Mouse (Mus musculus) stomach, postnatal 0 days (tissue): ENCODE measurements at regions not wholly inside any gene's neighbourhood (a gene's known extent, or its start where the extent isn't known, plus 50 kb on each side); places are given as distances from the start of the nearest gene placed in this dataset.
A peak's percentile ranks its signal among the peaks of the same experiment; 100 is the strongest.

Experiments
- ATAC-seq: fragments of 200-750 bp; cut with Nextera tagmentation; 2 replicates; pipeline ENCODE4 v1.8.0; 2017; ENCODE audit not compliant: low FRiP score, low TSS enrichment
- DNase-seq: peaks from one replicate; pipeline ENCODE4 v3.0.0-alpha.2; 2016; ENCODE audit warnings: low spot score
- H3K27ac ChIP-seq: fragments of 300-500 bp; sonication (generic); replicated peaks from 2 replicates; pipeline ENCODE4 v1.5.1; 2014; ENCODE audit warnings: mild to moderate bottlenecking, control low read depth
- H3K27me3 ChIP-seq: fragments of 300-500 bp; sonication (generic); 2 replicates; pipeline ENCODE4 v1.6.1; 2014; ENCODE audit warnings: low read length; ENCODE audit not compliant: control insufficient read depth, insufficient read depth
- H3K36me3 ChIP-seq: fragments of 300-500 bp; sonication (generic); 2 replicates; pipeline ENCODE4 v1.6.1; 2014; ENCODE audit warnings: low read length, mixed read lengths; ENCODE audit not compliant: control insufficient read depth, insufficient read depth
- H3K4me1 ChIP-seq: fragments of 300-500 bp; sonication (generic); replicated peaks from 2 replicates; pipeline ENCODE4 v1.6.1; 2014; ENCODE audit warnings: antibody characterized with exemption; ENCODE audit not compliant: control insufficient read depth, insufficient read depth
- H3K4me2 ChIP-seq: fragments of 300-500 bp; sonication (generic); replicated peaks from 2 replicates; pipeline ENCODE4 v1.6.1; 2014; ENCODE audit warnings: low read depth, mild to moderate bottlenecking, control low read depth, moderate library complexity
- H3K4me3 ChIP-seq: fragments of 300-500 bp; sonication (generic); 2 replicates; pipeline ENCODE4 v1.5.1; 2014; ENCODE audit warnings: low read depth, low read length, control low read depth
- H3K9ac ChIP-seq: fragments of 300-500 bp; sonication (generic); 2 replicates; pipeline ENCODE4 v1.6.1; 2014; ENCODE audit warnings: mild to moderate bottlenecking, low read length, control low read depth, mixed read lengths
- H3K9me3 ChIP-seq: fragments of 300-500 bp; sonication (generic); 2 replicates; pipeline ENCODE4 v1.6.1; 2016; ENCODE audit warnings: low read length; ENCODE audit not compliant: control insufficient read depth
- CTCF ChIP-seq: IDR thresholded peaks from 2 replicates; pipeline ENCODE4 v1.5.1; 2016; ENCODE audit warnings: antibody characterized with exemption, low read depth, mild to moderate bottlenecking, moderate library complexity
- EP300 ChIP-seq: optimal IDR thresholded peaks from 2 replicates; pipeline ENCODE3; 2016; ENCODE audit warnings: antibody characterized with exemption
- WGBS: fragments of 180-500 bp; shearing (Covaris S2); extraction: QIAGEN DNeasy Blood & Tissue Kit; methylation state at CpG from one replicate; pipeline ENCODE4 v1.1.7; 2014; 5-methylcytosine and 5-hydroxymethylcytosine counted together

DNA sequence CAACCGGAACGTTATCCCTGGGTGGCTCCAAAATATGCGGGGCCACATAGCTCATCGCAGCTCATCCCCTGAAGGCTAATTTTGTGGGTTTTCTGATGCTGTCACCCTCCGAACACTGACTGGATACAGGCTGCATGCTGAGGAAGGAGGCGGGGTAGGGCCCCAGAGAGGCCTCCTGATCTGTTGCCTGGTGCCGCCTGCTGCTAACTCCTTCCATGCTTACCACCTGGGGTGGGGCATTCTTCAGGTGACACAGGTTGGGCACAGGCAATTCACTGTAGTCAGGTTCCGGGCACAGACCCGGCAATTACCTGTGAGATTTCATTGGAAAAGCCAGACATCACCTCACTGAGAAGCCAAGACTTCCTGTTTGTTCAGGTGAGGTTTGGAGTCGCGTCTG, 213.4 kb upstream of the Kazn start:
- Histone ChIP-seq H3K9ac (no peak overlapping the region), H3K4me2 (no peak overlapping the region), H3K27ac (no peak overlapping the region), H3K4me3 (no peak overlapping the region), H3K27me3 (no peaks in the 10 kb centered on the region), H3K4me1 (no peaks in the 10 kb centered on the region), H3K9me3 (no peaks in the 10 kb centered on the region), H3K36me3 (no peaks in the 10 kb centered on the region)
- DNase-seq, result peak; percentile 22
- ATAC-seq, result 0 out of 2 replicates have a peak, but pooled peaks have one; percentile 45
- 45% methylated on average over 11 of the region's 11 CpGs for whole genome bisulfite sequencing
- TF ChIP-seq CTCF, result no peak
- TF ChIP-seq EP300, result no peak

- ATAC-seq (no peak), DNase-seq (no peak)
- Histone ChIP-seq H3K27me3 (no peaks in the 10 kb centered on the region), H3K27ac (no peak overlapping the region), H3K36me3 (no peaks in the 10 kb centered on the region), H3K4me3 (no peak overlapping the region), H3K4me1 (no peaks in the 10 kb centered on the region), H3K9ac (no peak overlapping the region), H3K9me3 (no peaks in the 10 kb centered on the region), H3K4me2 (no peak overlapping the region)
- 73% methylated on average over 3 of the region's 3 CpGs for WGBS
- no peak for TF ChIP-seq EP300
- no peak for TF ChIP-seq CTCF
Measured at GRCm38 (mm10) chr4:142450884-142451283, 211.7 kb upstream of the Kazn start.

DNA sequence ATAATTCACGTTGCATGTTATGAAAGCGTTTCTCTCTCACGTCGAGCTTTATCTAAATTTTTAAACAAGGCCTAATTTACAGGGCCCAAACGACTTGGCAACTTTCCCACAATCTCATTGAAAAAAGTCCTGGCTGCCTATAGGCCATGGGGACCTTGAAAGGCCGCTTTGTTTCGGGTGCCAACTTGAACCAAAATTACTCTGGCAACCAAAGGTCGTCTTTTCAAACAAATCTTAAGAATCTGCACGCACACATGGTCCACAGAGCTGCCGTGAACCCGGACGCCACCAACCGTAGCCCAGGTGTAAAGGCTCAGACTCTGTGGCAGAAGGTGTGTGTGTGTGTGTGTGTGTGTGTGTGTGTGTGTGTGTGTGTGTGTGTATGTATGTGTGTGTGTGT, 210.5 kb upstream of the Kazn start:
- Histone ChIP-seq H3K4me1 (no peaks in the 10 kb centered on the region), H3K9ac (no peak overlapping the region), H3K27ac (no peak overlapping the region), H3K4me2 (no peak overlapping the region), H3K4me3 (no peak overlapping the region), H3K36me3 (no peaks in the 10 kb centered on the region), H3K9me3 (no peaks in the 10 kb centered on the region), H3K27me3 (no peaks in the 10 kb centered on the region)
- WGBS, result 31% methylated on average over 13 of the region's 13 CpGs
- no peak for DNase-seq
- TF ChIP-seq EP300, result no peak
- TF ChIP-seq CTCF, result no peak
- ATAC-seq, result no peak

DNA sequence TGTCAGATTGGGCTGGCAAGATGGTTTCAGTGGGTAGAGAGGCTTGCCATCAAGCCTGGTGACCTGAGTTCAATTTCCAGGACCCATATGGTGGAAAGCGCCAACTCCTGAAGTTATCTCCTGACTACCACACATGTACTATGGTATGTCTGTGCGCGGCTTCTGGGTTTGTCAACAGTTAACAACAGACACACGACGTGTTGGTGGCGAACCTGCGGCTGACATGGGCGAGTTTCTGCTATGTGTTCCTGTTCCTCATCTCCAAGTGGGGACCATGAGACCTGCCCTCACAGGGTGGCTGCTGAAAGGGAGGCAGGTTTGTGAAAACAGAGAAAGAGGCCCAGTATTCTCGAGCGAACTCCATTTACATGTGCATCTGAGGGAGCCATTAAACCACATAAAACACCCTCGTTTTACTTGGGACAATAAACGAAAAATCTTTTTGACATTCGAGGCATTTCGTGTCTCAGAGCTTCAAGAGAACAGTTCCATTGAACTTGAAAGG, 210.0 kb upstream of the Kazn start:
- 72% methylated on average over 14 of the region's 14 CpGs for WGBS
- H3K27ac ChIP-seq, result no peak overlapping the region

GRCm38 (mm10) chr4:142447529-142447928, 208.3 kb upstream of the Kazn start:
- no peak for DNase-seq
- 40% methylated on average over 7 of the region's 7 CpGs for WGBS

More for the DNA sequence above, 210.0 kb upstream of the Kazn start:
- Histone ChIP-seq H3K4me3 (no peak overlapping the region), H3K9ac (no peak overlapping the region), H3K4me2 (no peak overlapping the region), H3K36me3 (no peaks in the 10 kb centered on the region), H3K27me3 (no peaks in the 10 kb centered on the region), H3K9me3 (no peaks in the 10 kb centered on the region), H3K4me1 (no peaks in the 10 kb centered on the region)
- DNase-seq, result no peak
- TF ChIP-seq EP300, result no peak
- no peak for TF ChIP-seq CTCF
- ATAC-seq, result no peak

DNA sequence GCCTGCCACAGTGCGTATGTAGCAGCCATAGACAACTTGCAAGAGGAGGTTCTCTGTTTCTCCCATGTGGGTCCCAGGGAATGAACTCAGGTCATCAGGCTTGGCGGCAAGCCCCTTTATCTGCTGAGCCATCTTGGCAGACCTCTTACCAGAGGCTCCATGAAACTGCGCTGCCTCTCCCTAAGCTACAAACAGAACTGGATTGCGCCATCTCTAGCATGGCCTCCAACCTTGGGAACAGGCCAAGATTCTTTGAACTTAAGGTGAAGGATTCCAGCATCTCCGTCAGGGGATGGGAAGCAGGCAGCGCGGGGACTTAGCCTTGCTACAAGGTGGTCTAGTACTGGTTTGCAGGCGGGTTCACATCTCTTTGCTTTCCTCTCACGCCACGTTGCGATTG, 201.8 kb upstream of the Kazn start:
- ATAC-seq, result no peak
- DNase-seq, result no peak

More at GRCm38 (mm10) chr4:142447529-142447928, 208.3 kb upstream of the Kazn start:
- Histone ChIP-seq H3K27ac (no peak overlapping the region), H3K4me3 (no peak overlapping the region), H3K9me3 (no peaks in the 10 kb centered on the region), H3K36me3 (no peaks in the 10 kb centered on the region), H3K27me3 (no peaks in the 10 kb centered on the region), H3K9ac (no peak overlapping the region), H3K4me1 (no peaks in the 10 kb centered on the region), H3K4me2 (no peak overlapping the region)
- TF ChIP-seq CTCF, result no peak
- no peak for TF ChIP-seq EP300
- ATAC-seq, result no peak

More for the DNA sequence above, 201.8 kb upstream of the Kazn start:
- Histone ChIP-seq H3K4me1 (no peaks in the 10 kb centered on the region), H3K27ac (no peak overlapping the region), H3K4me2 (no peak overlapping the region), H3K9ac (no peak overlapping the region), H3K36me3 (no peaks in the 10 kb centered on the region), H3K9me3 (no peaks in the 10 kb centered on the region), H3K4me3 (no peak overlapping the region), H3K27me3 (no peaks in the 10 kb centered on the region)
- TF ChIP-seq CTCF, result no peak
- TF ChIP-seq EP300, result no peak
- 78% methylated on average over 11 of the region's 11 CpGs for WGBS
